Mouse (Mus musculus): ENCODE data around the gene Zfp668.

Zfp668 gene

DNA sequence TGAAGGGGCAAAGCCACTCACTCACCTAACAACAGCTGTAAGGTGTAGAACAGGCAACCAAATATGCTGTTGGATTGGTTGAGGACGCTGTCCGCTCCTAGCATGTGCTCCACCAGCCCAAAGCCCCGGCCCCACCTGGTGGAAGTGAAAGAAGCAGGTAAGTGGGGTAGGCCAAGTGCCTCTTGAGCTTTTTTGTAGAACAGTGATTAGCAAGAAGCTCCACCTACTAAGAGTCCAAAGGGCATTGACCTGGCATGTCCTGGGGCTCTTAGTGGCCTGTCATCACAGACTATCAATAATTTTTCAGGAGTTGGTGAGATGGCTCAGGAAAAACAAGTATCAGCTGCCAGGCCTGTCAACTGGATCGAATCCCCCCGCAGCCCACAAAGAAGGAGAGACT lies 17.9 kb upstream of the Zfp668 start:
- no peak for DNase-seq

DNA sequence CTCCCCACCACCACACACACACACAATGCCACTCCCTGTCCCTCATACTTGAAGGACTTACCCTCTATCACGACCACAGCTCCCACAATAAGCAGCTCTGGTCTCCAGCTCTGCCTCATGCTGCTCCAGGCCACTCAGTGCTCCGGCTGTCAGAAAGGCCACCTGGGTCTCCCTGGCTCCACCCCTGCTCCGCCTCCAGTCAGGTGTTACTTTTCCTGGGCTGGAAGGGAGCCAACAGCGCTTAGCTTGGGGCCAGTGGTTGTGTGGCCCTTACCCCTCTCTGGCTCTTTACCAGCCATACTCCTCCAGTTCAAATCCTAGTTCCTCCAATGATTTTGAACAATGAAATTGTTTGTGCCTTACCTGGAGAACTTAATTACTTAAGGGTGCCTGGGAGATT lies 14.2 kb upstream of the Zfp668 start, which contains the start of gene Prss53:
Gene Prss53, minus strand, starts transcription at position 173 of the 400 bp plus-strand sequence.
- peak; percentile 37 for DNase-seq

DNA sequence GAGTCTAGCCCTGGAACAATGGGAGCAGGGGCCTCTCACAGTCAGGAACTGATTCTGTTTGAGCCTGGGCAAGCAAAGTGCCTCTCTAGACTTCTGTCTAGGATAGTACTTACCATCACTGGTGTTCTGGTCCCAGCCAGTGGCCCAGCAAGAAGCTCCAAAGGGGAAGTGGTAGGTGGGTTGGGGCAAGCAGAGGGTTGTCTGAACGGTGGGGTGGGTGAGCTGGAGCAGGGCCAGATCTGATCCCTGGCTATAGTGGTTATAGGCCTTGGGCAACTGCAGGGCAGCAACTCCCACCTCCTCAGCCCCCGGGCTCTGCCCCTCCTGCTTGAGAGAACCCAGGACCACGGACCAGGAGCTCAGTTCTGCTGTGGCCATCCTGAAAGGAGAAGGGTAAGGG lies 12.2 kb upstream of the Zfp668 start:
- DNase-seq, result no peak

DNA sequence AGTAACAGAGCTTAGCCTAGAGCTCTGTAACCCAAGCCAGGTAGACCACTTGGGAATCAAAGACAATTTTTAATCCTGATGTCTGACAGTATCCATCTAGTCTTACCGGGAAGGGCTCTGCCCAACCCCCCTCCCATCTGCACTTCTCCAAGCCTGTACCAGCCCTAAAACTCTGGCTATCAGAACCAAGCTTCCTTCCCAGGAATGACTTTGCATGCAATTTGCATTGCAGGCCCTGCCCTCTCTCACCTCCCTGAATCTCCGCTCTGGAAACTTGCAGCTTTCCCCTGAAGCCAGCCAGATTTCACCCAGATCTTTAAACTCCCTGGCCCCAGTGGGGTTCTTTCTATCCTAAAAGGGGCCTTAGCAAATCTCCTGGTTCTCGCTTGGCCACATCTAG lies 11.2 kb upstream of the Zfp668 start:
- DNase-seq, result no peak

DNA sequence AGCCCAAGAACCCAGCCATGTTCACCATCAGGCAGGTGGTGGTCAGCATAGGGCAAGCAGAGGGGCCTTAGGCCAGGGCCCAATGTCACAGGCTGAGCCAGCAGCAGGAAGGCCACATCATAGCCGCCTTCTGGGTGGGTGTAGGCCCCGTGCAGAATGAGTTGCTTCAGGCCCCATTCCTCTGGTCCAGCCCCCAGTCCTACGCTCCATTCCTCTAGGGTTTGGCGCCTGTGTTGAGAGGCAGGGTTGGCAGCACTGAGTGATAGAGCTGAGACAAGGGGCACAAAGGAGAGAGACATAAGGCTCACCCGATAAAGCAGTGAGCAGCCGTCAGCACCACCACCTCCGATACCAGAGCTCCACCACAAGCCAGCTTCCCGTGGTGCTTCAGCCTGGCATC lies 10.6 kb upstream of the Zfp668 start:
- no peak for DNase-seq

DNA sequence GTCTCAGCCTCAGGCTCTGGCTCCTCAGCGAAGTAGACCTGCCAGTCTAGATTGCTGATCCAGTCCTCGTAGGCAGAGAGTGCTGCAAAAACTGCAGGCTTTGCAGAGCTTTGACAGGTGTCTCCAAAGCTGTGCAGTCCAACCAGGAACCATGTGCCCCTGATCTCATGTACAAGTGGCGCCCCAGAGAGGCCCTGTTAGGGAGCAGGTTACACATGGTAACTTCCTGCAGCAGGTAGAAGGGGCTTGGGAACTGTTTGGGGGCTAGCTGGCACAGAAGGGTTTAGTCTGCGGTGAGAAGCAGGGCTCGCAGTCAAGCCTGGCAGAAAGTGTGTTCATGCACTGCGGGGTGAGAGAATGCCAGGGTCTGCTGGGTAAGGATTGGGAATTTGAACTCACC lies 9.9 kb upstream of the Zfp668 start:
- DNase-seq, result no peak

DNA sequence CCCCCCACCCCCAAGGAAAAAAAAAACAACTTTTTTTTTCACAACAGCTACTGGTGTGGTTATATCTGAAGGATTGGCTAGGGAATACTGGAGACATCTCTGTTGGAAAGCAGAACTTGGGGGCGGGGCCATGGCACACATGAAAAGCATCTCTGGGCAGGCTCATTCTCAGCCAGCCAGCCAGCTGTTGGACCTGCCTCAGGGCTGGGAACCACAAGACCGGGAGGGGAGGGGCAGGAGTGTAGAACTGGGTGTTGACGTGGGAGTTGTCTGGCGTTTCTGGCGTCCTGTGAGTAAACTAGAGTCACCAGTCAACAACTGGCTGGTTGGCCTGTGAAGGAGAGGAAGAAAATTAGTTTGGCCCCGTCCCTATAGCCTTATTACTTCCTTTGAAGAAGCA lies 9.3 kb upstream of the Zfp668 start:
- DNase-seq, result peak; percentile 63

GRCm38 (mm10) chr7:127880431-127880830 lies 3.8 kb upstream of the Zfp668 start:
- no peak for DNase-seq

GRCm38 (mm10) chr7:127879301-127879700 lies 2.7 kb upstream of the Zfp668 start:
- no peak for DNase-seq

- peak; percentile 75 for DNase-seq
These were observed 574 bp downstream of the Zfp668 start, which contains the start of gene Zfp646 for GRCm38 (mm10) chr7:127876041-127876466. Gene Zfp646, plus strand, starts transcription at chr7:127876221.

- DNase-seq, result peak; percentile 90
These were observed 1.0 kb downstream of the Zfp668 start for GRCm38 (mm10) chr7:127875627-127876001.

- DNase-seq, result no peak
These were observed 1.6 kb downstream of the Zfp668 start for GRCm38 (mm10) chr7:127874812-127875626.

- DNase-seq, result no peak
These were observed 6.3 kb downstream of the Zfp668 start for GRCm38 (mm10) chr7:127870136-127870821.

DNA sequence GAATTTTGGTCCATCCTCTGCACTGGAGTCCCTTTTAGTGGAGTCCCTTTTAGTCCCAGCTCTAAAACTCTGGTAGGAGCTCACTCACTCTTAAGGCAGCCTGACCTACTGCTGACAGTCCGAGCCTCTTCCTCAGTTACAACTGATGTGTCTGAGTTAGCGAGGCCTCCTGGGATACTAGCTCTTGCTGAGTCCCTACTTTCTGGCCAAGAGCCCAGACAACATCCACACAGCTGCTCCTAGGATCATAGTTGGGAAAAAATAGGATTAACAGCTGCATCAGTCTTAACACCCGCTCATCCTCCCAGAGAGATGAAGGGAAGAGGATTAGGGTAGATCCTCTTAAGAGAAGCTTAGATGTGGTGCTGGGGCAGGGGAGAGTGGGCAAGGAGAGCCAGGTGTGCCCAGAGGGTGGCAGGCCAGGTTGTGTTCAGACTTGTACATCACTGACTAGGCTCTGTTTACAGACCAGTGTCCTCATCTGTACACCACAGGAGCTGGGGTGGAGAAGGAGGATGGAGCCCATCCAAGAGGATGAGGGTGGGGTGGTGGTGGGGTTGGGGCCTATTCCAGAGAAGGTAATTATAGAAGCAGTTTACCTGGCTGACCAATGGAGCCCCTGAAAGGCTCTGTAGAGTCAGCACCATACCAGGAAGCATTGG lies 7.3 kb downstream of the Zfp668 start:
- no peak for DNase-seq

- no peak for DNase-seq
These were observed 9.0 kb downstream of the Zfp668 start for GRCm38 (mm10) chr7:127867641-127868040.

- no peak for DNase-seq
These were observed 10.2 kb downstream of the Zfp668 start for GRCm38 (mm10) chr7:127866434-127866833.

DNA sequence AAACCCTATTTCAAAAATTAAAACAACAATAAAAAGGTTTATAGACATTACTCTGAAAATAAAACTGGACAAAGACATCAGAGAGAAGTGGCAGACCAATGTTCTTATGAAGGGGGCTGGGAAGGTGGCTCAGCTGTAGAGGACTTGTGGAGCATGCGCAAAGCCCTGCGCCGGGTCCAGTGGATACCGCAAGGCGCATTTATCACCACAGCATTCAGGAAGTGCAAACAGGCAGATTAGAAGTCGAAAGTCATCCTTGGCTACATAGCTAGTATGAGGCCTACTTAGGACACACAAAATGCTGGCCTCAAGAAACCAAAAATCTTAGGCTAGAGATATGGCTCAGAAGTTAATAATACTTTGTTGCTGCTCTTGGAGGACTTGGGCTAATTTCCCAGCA lies 18.4 kb downstream of the Zfp668 start:
- no peak for DNase-seq

DNA sequence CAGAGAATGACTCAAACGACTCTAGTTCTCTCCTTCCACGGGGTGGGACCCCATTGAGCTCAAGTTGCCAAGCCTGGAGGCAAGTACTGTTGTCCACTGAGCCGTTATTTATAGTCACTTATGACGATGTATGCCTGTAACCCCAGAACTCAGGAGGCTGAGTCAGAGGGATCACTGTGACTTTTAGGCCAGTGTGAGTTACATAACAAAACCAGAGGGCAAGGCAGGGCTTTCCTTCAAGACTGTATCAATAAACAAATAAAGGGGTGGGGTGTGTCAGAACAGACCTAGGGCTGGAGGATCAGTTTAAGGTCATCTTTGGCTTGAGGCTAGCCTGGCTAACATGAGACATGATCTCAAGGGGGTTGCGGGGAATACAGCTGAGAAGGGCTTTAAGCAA lies 25.7 kb downstream of the Zfp668 start:
- DNase-seq, result no peak

DNA sequence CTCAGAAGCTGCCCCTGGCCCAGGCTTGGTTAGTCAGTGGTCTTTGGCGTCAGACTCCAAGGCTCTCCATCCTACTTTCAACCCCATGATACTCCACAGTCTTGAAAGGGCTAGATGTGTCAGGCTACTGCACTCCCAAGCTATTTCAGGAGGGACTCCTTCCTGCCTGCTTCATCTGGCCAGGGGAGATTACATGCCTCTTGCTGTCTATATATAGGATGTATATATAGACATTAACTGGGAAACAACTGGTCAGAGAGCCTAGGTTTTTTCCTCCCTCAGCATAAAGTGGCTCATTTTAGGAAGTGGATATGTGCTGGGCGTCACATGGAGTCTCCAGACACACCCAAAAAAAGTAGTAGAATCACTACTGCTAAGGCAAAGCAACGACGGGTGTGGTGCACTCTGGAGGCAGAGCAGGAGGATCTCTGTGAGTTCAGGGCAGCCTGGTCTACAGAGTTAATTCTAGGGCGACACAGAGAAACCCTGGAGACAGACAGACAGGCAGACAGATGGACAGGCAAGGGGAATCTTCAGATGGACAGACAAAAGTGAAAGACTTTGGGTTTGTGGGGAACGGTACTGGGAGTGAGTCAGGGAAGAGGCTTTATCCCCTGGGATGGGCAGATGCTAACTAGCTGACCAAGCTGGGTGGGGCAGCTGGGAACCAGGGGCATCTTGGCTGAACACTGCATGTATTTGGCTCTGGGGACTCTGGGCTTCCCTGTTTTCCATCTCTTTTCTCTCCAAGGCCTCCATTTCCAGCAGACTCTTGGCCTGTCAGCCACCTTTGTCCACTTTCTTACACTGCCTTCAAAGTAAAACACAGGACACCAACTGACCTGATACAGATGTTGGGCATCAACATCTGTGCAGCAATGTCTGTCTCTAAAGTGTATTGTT lies 26.4 kb downstream of the Zfp668 start:
- no peak for DNase-seq

DNA sequence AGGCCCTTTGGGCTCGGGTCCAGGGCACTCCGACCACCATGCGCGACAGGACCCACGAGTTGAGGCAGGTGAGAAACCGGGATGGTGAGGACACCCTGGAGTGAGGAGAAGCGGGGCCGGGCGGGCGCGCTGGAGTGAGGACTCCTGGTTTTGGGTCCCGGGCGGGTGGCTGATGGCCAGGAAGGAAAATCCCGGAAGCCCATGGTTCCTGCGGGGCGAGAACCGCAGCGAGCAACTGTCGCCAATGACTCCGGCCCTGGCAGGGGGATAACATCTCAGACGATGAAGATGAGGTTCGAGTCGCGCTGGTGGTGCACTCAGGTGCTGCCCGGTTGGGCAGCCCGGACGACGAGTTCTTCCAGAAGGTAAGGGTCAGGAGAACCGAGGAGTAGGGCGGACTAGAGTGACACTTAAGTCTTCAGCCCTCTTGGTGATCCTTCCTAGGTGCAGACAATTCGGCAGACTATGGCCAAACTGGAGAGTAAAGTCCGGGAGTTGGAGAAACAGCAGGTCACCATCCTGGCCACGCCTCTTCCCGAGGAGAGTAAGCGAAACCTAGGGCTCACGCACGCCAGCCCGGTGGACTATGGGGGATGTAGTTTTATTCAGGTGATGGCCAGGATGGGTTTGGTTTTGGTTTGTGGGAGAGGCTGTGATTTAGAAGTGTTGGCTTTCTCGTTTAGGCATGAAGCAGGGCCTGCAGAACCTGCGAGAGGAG lies 34.5 kb downstream of the Zfp668 start:
- DNase-seq, result peak; percentile 83

DNA sequence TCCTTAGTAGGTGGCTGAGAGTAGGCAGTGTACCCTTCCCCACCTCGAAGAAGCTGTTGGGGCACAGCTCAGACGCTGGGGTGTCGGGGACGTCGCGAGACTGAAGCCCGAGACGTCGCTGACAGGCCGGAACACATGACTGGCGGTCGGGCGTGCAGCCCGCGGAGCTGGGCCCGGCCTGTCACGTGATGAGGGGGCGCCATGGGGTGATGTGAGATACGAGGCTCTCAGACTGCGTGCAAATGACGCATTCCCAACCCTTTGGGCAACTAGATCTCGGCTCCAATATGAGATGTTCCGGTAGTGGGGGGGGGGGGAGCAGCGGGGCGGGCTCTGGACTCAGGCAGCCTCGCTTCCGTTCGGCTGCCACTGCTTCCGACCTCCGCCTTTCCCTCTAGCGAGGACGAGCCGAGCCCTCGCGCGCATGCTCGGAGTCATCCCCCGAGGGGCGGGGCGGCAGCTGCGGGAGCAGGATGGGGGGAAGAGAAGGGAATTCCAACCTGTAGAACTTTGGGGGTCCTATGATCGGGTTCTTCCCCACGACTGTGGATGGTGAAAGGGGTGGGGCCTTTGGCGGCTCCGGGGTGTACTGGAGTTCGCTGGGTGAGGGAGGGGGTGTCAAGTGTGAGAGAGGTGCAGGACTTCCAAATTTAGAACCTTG lies 35.2 kb downstream of the Zfp668 start:
- peak; percentile 93 for DNase-seq

Measured in lung, postnatal 14 days (tissue).